Mouse (Mus musculus): ENCODE measurements at regions not wholly inside any gene's neighbourhood (a gene's known extent, or its start where the extent isn't known, plus 50 kb on each side); places are given as distances from the start of the nearest gene placed in this dataset.

- no peak for TF ChIP-seq CTCF (IDR thresholded peaks at IDR 0.05; ENCODE audit: insufficient read depth, low read length)
- TF ChIP-seq POLR2A (IDR thresholded peaks at IDR 0.05; ENCODE audit: borderline replicate concordance, extremely low read depth, low read depth, low read length): no peak
Measured at GRCm38 (mm10) chr10:9136099-9136498, 250.2 kb upstream of the Sash1 start.
